Mouse (Mus musculus): ENCODE measurements around the gene Cfap161. TPM values are rescaled to one million over a fixed set of nuclear protein-coding genes. Genes with fewer than 3 reads are reported as not detected.

Cfap161 gene
- polyA plus RNA-seq, 1 experiment from 2014 or later: 0.41 TPM

GRCm38 (mm10) chr7:83745413-83746106 is 49.1 kb downstream of the Cfap161 start, which contains the start of gene Il16:
Il16 (minus strand) TSS chr7:83745726.
- no peak within 1 kb of the TSS for H3K4me3 ChIP-seq (ENCODE audit: low read depth, low read length)
- no peaks in the 10 kb centered on the region for H3K27me3 ChIP-seq (ENCODE audit: control insufficient read depth, insufficient read depth, low read length)
- DNase-seq (ENCODE audit: low spot score) (no peak), ATAC-seq (replicated peaks; ENCODE audit: insufficient number of reproducible peaks, low FRiP score, low TSS enrichment, low read depth) (no peak)
- H3K36me3 ChIP-seq (replicated peaks; ENCODE audit: control insufficient read depth, insufficient read depth, low read depth, low read length): no peaks in the 10 kb centered on the region
- H3K4me1 ChIP-seq (ENCODE audit: control insufficient read depth, insufficient read depth, low read length): peaks cover 5% of the 10 kb centered on the region; the same call in 1 of the 2 replicates
- H3K27ac ChIP-seq (replicated peaks; ENCODE audit: low read depth, low read length): no peak within 1 kb of the TSS; the same call in 1 of the 2 replicates
- H3K9ac ChIP-seq (replicated peaks; ENCODE audit: low read length): peak within 1 kb of the TSS; percentile 18; the same call in 1 of the 2 replicates
- 50% methylated on average over 20 of the region's 20 CpGs for WGBS
- H3K4me2 ChIP-seq (ENCODE audit: low read depth, low read length): no peak within 1 kb of the TSS
- no peaks in the 10 kb centered on the region for H3K9me3 ChIP-seq (replicated peaks; ENCODE audit: control insufficient read depth, low read length)

- H3K4me3 ChIP-seq (ENCODE audit: low read depth, low read length): no peak overlapping the region
- DNase-seq (ENCODE audit: low spot score): no peak
- H3K27me3 ChIP-seq (ENCODE audit: control insufficient read depth, insufficient read depth, low read length): no peaks in the 10 kb centered on the region
- H3K27ac ChIP-seq (replicated peaks; ENCODE audit: low read depth, low read length): no peak overlapping the region
- ATAC-seq (replicated peaks; ENCODE audit: insufficient number of reproducible peaks, low FRiP score, low TSS enrichment, low read depth): 0 out of 2 replicates have a peak, but pooled peaks have one; percentile 47
- H3K9me3 ChIP-seq (replicated peaks; ENCODE audit: control insufficient read depth, low read length): no peaks in the 10 kb centered on the region
- no peaks in the 10 kb centered on the region for H3K36me3 ChIP-seq (replicated peaks; ENCODE audit: control insufficient read depth, insufficient read depth, low read depth, low read length)
- no peak overlapping the region for H3K9ac ChIP-seq (replicated peaks; ENCODE audit: low read length)
- no peak overlapping the region for H3K4me2 ChIP-seq (ENCODE audit: low read depth, low read length)
- H3K4me1 ChIP-seq (ENCODE audit: control insufficient read depth, insufficient read depth, low read length): peaks cover 5% of the 10 kb centered on the region
- WGBS: 65% methylated on average over 9 of the region's 9 CpGs
Observed at GRCm38 (mm10) chr7:83745065-83745412, 49.6 kb downstream of the Cfap161 start.

- no peaks in the 10 kb centered on the region for H3K36me3 ChIP-seq (replicated peaks; ENCODE audit: control insufficient read depth, insufficient read depth, low read depth, low read length)
- 89% methylated on average over 4 of the region's 4 CpGs for WGBS
- peaks cover 10% of the 10 kb centered on the region for H3K4me1 ChIP-seq (ENCODE audit: control insufficient read depth, insufficient read depth, low read length)
- DNase-seq (ENCODE audit: low spot score): no peak
- no peak overlapping the region for H3K4me2 ChIP-seq (ENCODE audit: low read depth, low read length)
- no peak overlapping the region for H3K9ac ChIP-seq (replicated peaks; ENCODE audit: low read length)
- H3K27me3 ChIP-seq (ENCODE audit: control insufficient read depth, insufficient read depth, low read length): no peaks in the 10 kb centered on the region
- H3K27ac ChIP-seq (replicated peaks; ENCODE audit: low read depth, low read length): no peak overlapping the region
- H3K9me3 ChIP-seq (replicated peaks; ENCODE audit: control insufficient read depth, low read length): no peaks in the 10 kb centered on the region
- no peak for ATAC-seq (replicated peaks; ENCODE audit: insufficient number of reproducible peaks, low FRiP score, low TSS enrichment, low read depth)
- H3K4me3 ChIP-seq (ENCODE audit: low read depth, low read length): no peak overlapping the region
Observed at GRCm38 (mm10) chr7:83744250-83744649, 50.4 kb downstream of the Cfap161 start.

GRCm38 (mm10) chr7:83742690-83743089 is 52.0 kb downstream of the Cfap161 start:
- Histone ChIP-seq H3K4me2 (ENCODE audit: low read depth, low read length) (no peak overlapping the region), H3K27ac (replicated peaks; ENCODE audit: low read depth, low read length) (no peak overlapping the region), H3K4me1 (ENCODE audit: control insufficient read depth, insufficient read depth, low read length) (peaks cover 10% of the 10 kb centered on the region), H3K9me3 (replicated peaks; ENCODE audit: control insufficient read depth, low read length) (no peaks in the 10 kb centered on the region), H3K9ac (replicated peaks; ENCODE audit: low read length) (no peak overlapping the region), H3K36me3 (replicated peaks; ENCODE audit: control insufficient read depth, insufficient read depth, low read depth, low read length) (no peaks in the 10 kb centered on the region), H3K27me3 (ENCODE audit: control insufficient read depth, insufficient read depth, low read length) (no peaks in the 10 kb centered on the region), H3K4me3 (ENCODE audit: low read depth, low read length) (no peak overlapping the region)
- 60% methylated on average over 3 of the region's 3 CpGs for WGBS
- no peak for ATAC-seq (replicated peaks; ENCODE audit: insufficient number of reproducible peaks, low FRiP score, low TSS enrichment, low read depth)
- no peak for DNase-seq (ENCODE audit: low spot score)

GRCm38 (mm10) chr7:83742026-83742425 is 52.7 kb downstream of the Cfap161 start:
- Histone ChIP-seq H3K27ac (replicated peaks; ENCODE audit: low read depth, low read length) (no peak overlapping the region), H3K9ac (replicated peaks; ENCODE audit: low read length) (no peak overlapping the region), H3K36me3 (replicated peaks; ENCODE audit: control insufficient read depth, insufficient read depth, low read depth, low read length) (no peaks in the 10 kb centered on the region), H3K4me1 (ENCODE audit: control insufficient read depth, insufficient read depth, low read length) (peaks cover 10% of the 10 kb centered on the region), H3K9me3 (replicated peaks; ENCODE audit: control insufficient read depth, low read length) (no peaks in the 10 kb centered on the region), H3K4me3 (ENCODE audit: low read depth, low read length) (no peak overlapping the region), H3K27me3 (ENCODE audit: control insufficient read depth, insufficient read depth, low read length) (no peaks in the 10 kb centered on the region), H3K4me2 (ENCODE audit: low read depth, low read length) (no peak overlapping the region)
- DNase-seq (ENCODE audit: low spot score) (no peak), ATAC-seq (replicated peaks; ENCODE audit: insufficient number of reproducible peaks, low FRiP score, low TSS enrichment, low read depth) (no peak)
- 86% methylated on average over 2 of the region's 2 CpGs for WGBS

GRCm38 (mm10) chr7:83739680-83740310 is 54.9 kb downstream of the Cfap161 start:
- Histone ChIP-seq H3K9ac (replicated peaks; ENCODE audit: low read length) (peak overlapping the region; percentile 34), H3K4me2 (ENCODE audit: low read depth, low read length) (no peak overlapping the region), H3K27me3 (ENCODE audit: control insufficient read depth, insufficient read depth, low read length) (no peaks in the 10 kb centered on the region), H3K27ac (replicated peaks; ENCODE audit: low read depth, low read length) (no peak overlapping the region), H3K36me3 (replicated peaks; ENCODE audit: control insufficient read depth, insufficient read depth, low read depth, low read length) (no peaks in the 10 kb centered on the region), H3K9me3 (replicated peaks; ENCODE audit: control insufficient read depth, low read length) (no peaks in the 10 kb centered on the region), H3K4me3 (ENCODE audit: low read depth, low read length) (no peak overlapping the region), H3K4me1 (ENCODE audit: control insufficient read depth, insufficient read depth, low read length) (peaks cover 5% of the 10 kb centered on the region)
- 45% methylated on average over 7 of the region's 7 CpGs for WGBS
- peak; percentile 58 for DNase-seq (ENCODE audit: low spot score)
- peak; percentile 60; the same call in 1 of the 2 replicates for ATAC-seq (replicated peaks; ENCODE audit: insufficient number of reproducible peaks, low FRiP score, low TSS enrichment, low read depth)

- Histone ChIP-seq H3K36me3 (replicated peaks; ENCODE audit: control insufficient read depth, insufficient read depth, low read depth, low read length) (no peaks in the 10 kb centered on the region), H3K27ac (replicated peaks; ENCODE audit: low read depth, low read length) (no peak overlapping the region), H3K9ac (replicated peaks; ENCODE audit: low read length) (no peak overlapping the region), H3K9me3 (replicated peaks; ENCODE audit: control insufficient read depth, low read length) (no peaks in the 10 kb centered on the region), H3K4me1 (ENCODE audit: control insufficient read depth, insufficient read depth, low read length) (peaks cover 5% of the 10 kb centered on the region), H3K4me2 (ENCODE audit: low read depth, low read length) (no peak overlapping the region), H3K27me3 (ENCODE audit: control insufficient read depth, insufficient read depth, low read length) (no peaks in the 10 kb centered on the region), H3K4me3 (ENCODE audit: low read depth, low read length) (no peak overlapping the region)
- no peak for ATAC-seq (replicated peaks; ENCODE audit: insufficient number of reproducible peaks, low FRiP score, low TSS enrichment, low read depth)
- 77% methylated on average over 10 of the region's 10 CpGs for WGBS
- no peak for DNase-seq (ENCODE audit: low spot score)
Observed at GRCm38 (mm10) chr7:83738623-83739462, 55.8 kb downstream of the Cfap161 start.

Data from embryonic facial prominence, embryonic 11.5 days (tissue).